Mouse (Mus musculus) yolk sac, embryonic 10.5 days (tissue): ENCODE data around the gene Kntc1.

ENCODE experiments used
- DNase-seq: peaks from one replicate; pipeline ENCODE4 v3.0.0-alpha.2; 2017; ENCODE audit warnings: low spot score

Gene Kntc1

DNA sequence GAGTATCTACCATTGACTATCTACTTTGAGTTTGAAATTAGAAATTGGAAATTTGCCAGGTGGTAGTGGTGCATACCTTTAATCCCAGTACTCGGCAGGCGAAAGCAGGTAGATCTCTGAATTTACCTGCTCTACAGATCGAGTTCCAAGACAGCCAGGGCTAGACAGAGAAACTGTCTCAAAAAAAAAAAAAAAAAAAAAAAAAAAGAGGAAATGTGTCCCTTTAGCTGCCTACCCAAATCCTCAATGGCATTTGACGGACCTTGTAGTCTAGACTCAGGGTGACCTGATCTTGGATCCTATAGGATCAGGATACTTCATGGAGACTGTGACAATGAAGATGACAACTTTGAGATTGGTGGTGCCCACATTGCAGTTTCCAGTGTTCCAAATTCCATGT lies 116.9 kb downstream of the Kntc1 start:
- DNase-seq, result no peak

DNA sequence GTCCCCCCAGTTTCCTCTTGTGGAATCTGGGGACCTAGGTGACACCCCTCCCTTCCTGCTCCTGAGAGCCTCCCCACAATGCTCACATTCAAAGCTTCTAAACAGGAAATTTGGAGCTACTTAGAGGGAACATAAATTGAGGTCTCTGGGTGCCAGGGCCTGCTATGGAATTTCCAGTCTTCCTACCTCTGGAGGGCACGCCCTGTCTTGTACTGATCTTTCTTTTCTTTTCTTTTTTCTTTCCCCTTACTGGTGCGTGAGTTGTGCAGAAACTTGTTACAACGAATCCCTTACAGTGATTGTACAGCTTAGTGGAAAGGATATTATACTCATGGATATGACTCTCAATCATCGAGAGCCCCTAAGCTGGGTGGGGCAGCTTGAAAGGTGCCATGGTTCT lies 120.1 kb downstream of the Kntc1 start:
- no peak for DNase-seq
